Mouse (Mus musculus) gonadal fat pad, adult 2 months (tissue): ENCODE data around the gene Cox6b2. TPM values are rescaled to one million over a fixed set of nuclear protein-coding genes. Genes with fewer than 3 reads are reported as not detected.
A peak's percentile ranks its signal among the peaks of the same experiment; 100 is the strongest.

ENCODE experiments used
- DNase-seq: peaks from one replicate; pipeline ENCODE4 v3.0.0-alpha.2; 2012; ENCODE audit warnings: low read depth
- polyA plus RNA-seq: library from polyadenylated mRNA; depleted of rRNA; stranded (reverse); fragments of >200 nt; gene quantifications from 2 replicates; pipeline ENCODE4 v1.2.3, GENCODE M21; 2012

Gene Cox6b2
- polyA plus RNA-seq, 1 experiment, result 36.7 TPM

- DNase-seq, result no peak
Observed at GRCm38 (mm10) chr7:4764946-4765710, 12.2 kb upstream of the Cox6b2 start.

GRCm38 (mm10) chr7:4759670-4760069, 6.8 kb upstream of the Cox6b2 start:
- DNase-seq, result no peak

GRCm38 (mm10) chr7:4751971-4752820, 698 bp downstream of the Cox6b2 start:
- no peak for DNase-seq

- no peak for DNase-seq
Observed at GRCm38 (mm10) chr7:4749169-4749568, 3.7 kb downstream of the Cox6b2 start.

- DNase-seq, result no peak
Observed at GRCm38 (mm10) chr7:4748321-4748720, 4.6 kb downstream of the Cox6b2 start.

GRCm38 (mm10) chr7:4747156-4747899, 5.6 kb downstream of the Cox6b2 start:
- DNase-seq, result no peak

- DNase-seq, result no peak
Observed at GRCm38 (mm10) chr7:4746326-4746980, 6.4 kb downstream of the Cox6b2 start.

GRCm38 (mm10) chr7:4744886-4745285, 8.0 kb downstream of the Cox6b2 start:
- DNase-seq, result no peak

- no peak for DNase-seq
Observed at GRCm38 (mm10) chr7:4743354-4743753, 9.5 kb downstream of the Cox6b2 start.

GRCm38 (mm10) chr7:4742482-4742819, 10.4 kb downstream of the Cox6b2 start:
- DNase-seq, result no peak

- no peak for DNase-seq
Observed at GRCm38 (mm10) chr7:4741672-4742481, 11.0 kb downstream of the Cox6b2 start.

GRCm38 (mm10) chr7:4741151-4741550, 11.7 kb downstream of the Cox6b2 start:
- DNase-seq, result no peak

- no peak for DNase-seq
Observed at GRCm38 (mm10) chr7:4740309-4740727, 12.6 kb downstream of the Cox6b2 start.

- peak; percentile 100 for DNase-seq
Observed at GRCm38 (mm10) chr7:4739544-4740275, 13.2 kb downstream of the Cox6b2 start, which contains the start of gene Kmt5c. Gene Kmt5c, plus strand, starts transcription at chr7:4740115.

- DNase-seq, result no peak
Observed at GRCm38 (mm10) chr7:4739041-4739543, 13.8 kb downstream of the Cox6b2 start.

- no peak for DNase-seq
Observed at GRCm38 (mm10) chr7:4732968-4733392, 19.9 kb downstream of the Cox6b2 start.

GRCm38 (mm10) chr7:4731090-4731489, 21.8 kb downstream of the Cox6b2 start:
- no peak for DNase-seq

- no peak for DNase-seq
Observed at GRCm38 (mm10) chr7:4725169-4725568, 27.7 kb downstream of the Cox6b2 start, which contains the start of gene Tmem150b. Gene Tmem150b, minus strand, starts transcription at chr7:4725249.

GRCm38 (mm10) chr7:4724359-4724758, 28.5 kb downstream of the Cox6b2 start:
- DNase-seq, result no peak

GRCm38 (mm10) chr7:4723508-4723907, 29.4 kb downstream of the Cox6b2 start:
- DNase-seq, result no peak
